Mouse (Mus musculus) embryonic fibroblast, embryonic 13.5 days (primary cell): ENCODE data around the gene Zbtb3.

Experiments used
- CTCF ChIP-seq: IDR thresholded peaks from 2 replicates; pipeline ENCODE4 v1.5.1; 2011; ENCODE audit warnings: mild to moderate bottlenecking, control low read depth, low read length, moderate library complexity, borderline replicate concordance; ENCODE audit not compliant: insufficient read depth
- POLR2A ChIP-seq: IDR thresholded peaks from 2 replicates; pipeline ENCODE4 v1.6.1; 2011; ENCODE audit warnings: low read depth, mild to moderate bottlenecking, control low read depth, low read length, moderate library complexity

- TF ChIP-seq CTCF, result no peak
- peak; percentile 57 for TF ChIP-seq POLR2A
These were observed 35.0 kb downstream of the Zbtb3 start, which contains the start of gene Bscl2 for GRCm38 (mm10) chr19:8837251-8837791.
